Comparison of ENCODE assay signal across 8 mouse cellular contexts in the genomic region with DNA sequence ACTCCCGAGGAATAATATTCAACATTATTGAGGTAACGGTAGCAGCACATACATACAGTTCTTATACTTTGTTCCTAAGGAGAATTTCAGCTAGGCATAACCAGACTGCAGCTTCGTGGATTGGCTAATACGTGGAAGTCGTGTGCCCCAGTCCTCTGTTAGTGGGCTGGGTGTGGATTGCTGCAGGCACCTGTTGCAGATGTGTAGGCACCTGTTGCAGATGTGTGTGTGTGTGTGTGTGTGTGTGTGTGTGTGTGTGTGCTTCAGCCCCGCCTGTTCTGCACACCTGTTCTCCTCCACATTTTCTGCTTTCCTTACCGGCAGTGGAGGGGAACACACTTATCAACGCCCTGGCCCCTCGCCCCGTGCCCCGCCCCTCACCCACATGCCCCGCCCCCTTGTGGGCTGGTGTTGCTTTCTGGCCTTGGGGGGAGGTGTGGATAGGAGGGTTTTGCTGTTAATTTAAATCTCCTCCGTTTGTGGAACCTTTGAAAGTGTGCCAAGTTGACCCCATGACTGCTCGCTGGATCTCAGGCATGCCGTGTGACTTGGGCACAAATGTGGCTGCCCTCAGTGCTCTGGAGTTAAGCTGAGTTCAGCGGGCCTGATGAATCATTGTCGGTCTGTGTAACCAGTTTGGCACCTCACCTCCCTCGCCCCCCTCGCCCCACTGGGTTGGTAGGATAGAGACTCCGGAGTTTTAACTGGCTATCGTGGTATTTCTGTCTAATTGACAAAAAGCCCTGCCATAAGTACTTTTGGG. TPM values are rescaled to one million over a fixed set of nuclear protein-coding genes. Genes with fewer than 3 reads are reported as not detected.
DNase-seq lines count a peak whose midpoint lies in the region; ATAC-seq and TF ChIP-seq lines count a peak whose summit lies in the region.

No protein-coding gene starts in this region.

- H3K4me2 ChIP-seq in heart, embryonic 11.5 days = peak overlapping the region; percentile 50
- H3K4me2 ChIP-seq in midbrain, embryonic 15.5 days = peak overlapping the region; percentile 12; the same call in 1 of the 2 replicates

- peaks cover 2% of the 10 kb centered on the region; the same call in 1 of the 2 replicates for H3K9me3 ChIP-seq in heart, embryonic 11.5 days (replicated peaks; ENCODE audit: control insufficient read depth, low read length)
- no peaks in the 10 kb centered on the region for H3K9me3 ChIP-seq in MEL (replicated peaks; ENCODE audit: insufficient read depth, low read length)
- H3K9me3 ChIP-seq in midbrain, embryonic 15.5 days = no peaks in the 10 kb centered on the region

- H3K9ac ChIP-seq in heart, embryonic 11.5 days (ENCODE audit: low read depth, low read length) = peak overlapping the region; percentile 17; the same call in 1 of the 2 replicates
- H3K9ac ChIP-seq in MEL (ENCODE audit: control insufficient read depth, low read depth, low read length, poor library complexity, severe bottlenecking) = peak overlapping the region; percentile 32
- no peak overlapping the region for H3K9ac ChIP-seq in midbrain, embryonic 15.5 days

- 0 out of 2 replicates have a peak overlapping the region, but pooled peaks have one; percentile 14 for H3K4me3 ChIP-seq in heart, embryonic 11.5 days (ENCODE audit: low read depth, low read length)
- H3K4me3 ChIP-seq in MEL (ENCODE audit: control insufficient read depth in 1 of 2, insufficient read depth in 1 of 2, low read depth in 2 of 2, low read length in 2 of 2) = peak overlapping the region; percentile 39 to 51; a peak in 3 of 4 replicates
- no peak overlapping the region for H3K4me3 ChIP-seq in midbrain, embryonic 15.5 days

- H3K36me3 ChIP-seq in heart, embryonic 11.5 days (ENCODE audit: control insufficient read depth, insufficient read depth, low read length) = no peaks in the 10 kb centered on the region
- no peaks in the 10 kb centered on the region for H3K36me3 ChIP-seq in MEL (ENCODE audit: control insufficient read depth in 1 of 2, insufficient read depth in 2 of 2, low read length in 2 of 2)
- no peaks in the 10 kb centered on the region for H3K36me3 ChIP-seq in midbrain, embryonic 15.5 days (replicated peaks)

- no peak for DNase-seq in heart, postnatal 36 days
- peak; percentile 23 for DNase-seq in MEL (ENCODE audit: low read depth, low spot score)
- DNase-seq in kidney, postnatal 36 days = peak; percentile 78 to 89
- DNase-seq in cerebellum, adult 11-12 months = no peak
- no peak for DNase-seq in testis, postnatal 10 days (ENCODE audit: low spot score)

- TF ChIP-seq RAD21 in MEL (IDR thresholded peaks at IDR 0.05; ENCODE audit: low read depth, low read length) = no peak

- ATAC-seq in heart, embryonic 11.5 days (replicated peaks; ENCODE audit: insufficient number of reproducible peaks, low FRiP score, low TSS enrichment) = no peak
- peak; percentile 62 for ATAC-seq in granulocyte monocyte progenitor cell, adult 5-6 weeks (replicated peaks; ENCODE audit: poor library complexity, severe bottlenecking)
- ATAC-seq in midbrain, embryonic 15.5 days (replicated peaks) = no peak

- peaks cover 54% of the 10 kb centered on the region for H3K4me1 ChIP-seq in heart, embryonic 11.5 days (ENCODE audit: control insufficient read depth, insufficient read depth, low read length)
- 0 out of 4 replicates have a peak, but pooled peaks cover 0 to 3% of the 10 kb centered on the region in 2 experiments for H3K4me1 ChIP-seq in MEL (ENCODE audit: control insufficient read depth in 1 of 2, insufficient read depth in 2 of 2, low read length in 2 of 2)
- peaks cover 29% of the 10 kb centered on the region for H3K4me1 ChIP-seq in midbrain, embryonic 15.5 days

- no peak for TF ChIP-seq EP300 in MEL (IDR thresholded peaks at IDR 0.05; ENCODE audit: low read depth in 1 of 2, low read length in 2 of 2)

- H3K27ac ChIP-seq in heart, embryonic 11.5 days (ENCODE audit: low read depth, low read length) = no peak overlapping the region; the same call in 1 of the 2 replicates
- H3K27ac ChIP-seq in MEL (ENCODE audit: control insufficient read depth, low read depth, low read length) = no peak overlapping the region
- no peak overlapping the region for H3K27ac ChIP-seq in midbrain, embryonic 15.5 days

- no peaks in the 10 kb centered on the region for H3K27me3 ChIP-seq in heart, embryonic 11.5 days (ENCODE audit: control insufficient read depth, insufficient read depth, low read length)
- no peaks in the 10 kb centered on the region for H3K27me3 ChIP-seq in MEL (ENCODE audit: control insufficient read depth in 1 of 2, insufficient read depth in 2 of 2, low read length in 2 of 2)
- H3K27me3 ChIP-seq in midbrain, embryonic 15.5 days (replicated peaks) = peaks cover 19% of the 10 kb centered on the region

- H3K79me2 ChIP-seq in MEL (ENCODE audit: control insufficient read depth, insufficient read depth, low read length, poor library complexity) = no peaks in the 10 kb centered on the region

- TF ChIP-seq POLR2A in MEL (IDR thresholded peaks at IDR 0.05; ENCODE audit: control insufficient read depth in 1 of 2, insufficient read depth in 1 of 2, low read depth in 1 of 2, low read length in 2 of 2, poor library complexity in 1 of 2) = no peak

- WGBS in heart, embryonic 11.5 days (ENCODE audit: insufficient replicate concordance) = 17% methylated on average over 21 of the region's 21 CpGs
- WGBS in midbrain, embryonic 15.5 days = 19% methylated on average over 21 of the region's 21 CpGs

- TF ChIP-seq CTCF in MEL (IDR thresholded peaks at IDR 0.05 in 2 of 3, conservative IDR thresholded peaks at IDR 0.05 in 1 of 3; ENCODE audit: control insufficient read depth in 1 of 3, insufficient read depth in 1 of 3, low read depth in 2 of 3, low read length in 3 of 3, poor library complexity in 1 of 3, severe bottlenecking in 1 of 3) = no peak

- intact Hi-C loops in heart, postnatal 36 days (cut with DNase I) = loop anchor here (5.0 kb wide), 3 partner anchors 80 to 265 kb away; no protein-coding TSS in a partner anchor

TF ChIP-seq in MEL, 35 proteins besides CTCF, POLR2A, EP300 and RAD21:
- TF ChIP-seq NRF1 (IDR thresholded peaks at IDR 0.05; ENCODE audit: insufficient read depth, low read depth, low read length, poor library complexity, severe bottlenecking) = no peak
- TF ChIP-seq CHD1 (IDR thresholded peaks at IDR 0.05; ENCODE audit: low read depth, low read length) = no peak
- no peak for TF ChIP-seq JUND (IDR thresholded peaks at IDR 0.05; ENCODE audit: low read depth, low read length)
- no peak for TF ChIP-seq MAFK (IDR thresholded peaks at IDR 0.05; ENCODE audit: borderline replicate concordance, low read depth, low read length)
- no peak for TF ChIP-seq KAT2A (conservative IDR thresholded peaks at IDR 0.05; ENCODE audit: low read depth, low read length)
- no peak for TF ChIP-seq USF2 (IDR thresholded peaks at IDR 0.05; ENCODE audit: borderline replicate concordance in 1 of 2, insufficient read depth in 1 of 2, low read depth in 1 of 2, low read length in 2 of 2)
- TF ChIP-seq ZKSCAN1 (IDR thresholded peaks at IDR 0.05; ENCODE audit: low read depth, low read length) = no peak
- TF ChIP-seq ETS1 (IDR thresholded peaks at IDR 0.05; ENCODE audit: low read depth, low read length) = no peak
- no peak for TF ChIP-seq TBP (IDR thresholded peaks at IDR 0.05; ENCODE audit: low read depth, low read length)
- no peak for TF ChIP-seq CHD2 (IDR thresholded peaks at IDR 0.05; ENCODE audit: low read length)

RNA-seq across cellular contexts. Expression of gene Lhfpl2, which starts 4.9 kb away (rescaled TPM):
- polyA plus RNA-seq in heart, embryonic 11.5 days (2014; fragmentation: Nextera tagmentation; extraction: Ambion mirVana) = 18.5 and 24.8 TPM in 2 replicates
- total RNA-seq in heart, postnatal 36 days (2021) = 1 to 10 TPM; 2.5 to 3.7 TPM
- total RNA-seq in MEL (2012; rRNA removed) = 23.1 and 24.5 TPM in 2 replicates
- polyA plus RNA-seq in MEL (2012; ENCODE audit: insufficient read depth in 1 of 2, insufficient read length in 2 of 2, low read depth in 1 of 2, low replicate concordance in 2 of 2, missing spikeins in 1 of 2) = 10 to 100 TPM in 1 of 2 experiments, not detected in 1; 30.2 TPM
- total RNA-seq in granulocyte monocyte progenitor cell, adult 5-6 weeks (2014; fragmentation: Nextera tagmentation) = 14.6 and 25.1 TPM in 2 replicates
- total RNA-seq in granulocyte monocyte progenitor cell, adult 5-6 weeks (2017) = 11.2 and 14.2 TPM in 2 replicates
- 16.3 and 16.8 TPM in 2 replicates for polyA plus RNA-seq in midbrain, embryonic 15.5 days (2015; fragmentation: Nextera tagmentation; extraction: Ambion mirVana)

Comparison
In these comparisons a context has a peak if more than half of its experiments do, and no peak if none do; other contexts are left out.
1. DNase-seq: peak in MEL (single experiment) and kidney, postnatal 36 days (2 of 2); none in heart, postnatal 36 days (0 of 2), cerebellum, adult 11-12 months (single experiment) and testis, postnatal 10 days (single experiment).